Mouse (Mus musculus): ENCODE measurements around the gene Cdc42bpb.

Gene Cdc42bpb

DNA sequence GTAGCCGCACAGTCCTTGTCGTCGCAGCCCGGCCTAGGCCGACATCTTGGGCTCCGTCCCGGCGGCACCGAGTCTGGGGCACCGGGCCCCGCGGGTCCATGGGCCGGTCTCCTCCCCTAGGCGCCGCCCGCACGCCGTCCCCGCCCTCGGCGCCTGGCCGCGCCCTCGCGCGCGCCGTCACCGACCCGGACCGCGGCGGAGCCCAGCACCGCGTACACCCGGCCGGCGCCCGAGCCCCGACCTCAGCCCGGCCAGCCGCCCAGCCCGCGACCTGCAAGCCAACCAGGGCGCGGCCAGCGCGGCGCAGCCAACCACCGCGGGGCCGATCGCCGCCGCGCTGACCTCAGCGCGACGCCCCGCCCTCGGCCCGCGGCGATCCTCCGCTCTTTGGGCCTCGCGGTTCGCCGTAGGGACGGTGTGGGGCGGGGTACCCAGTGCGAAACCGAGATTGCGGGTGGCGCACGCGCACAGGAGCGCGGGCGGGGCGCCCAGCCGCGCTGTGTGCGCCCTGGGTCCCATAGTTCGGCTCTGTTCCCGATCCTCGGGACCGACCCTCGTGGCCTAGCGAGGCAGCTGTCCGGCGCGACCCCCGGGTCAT lies at the start of gene Cdc42bpb:
Gene Cdc42bpb (minus strand): TSS at position 343 of the 598 bp plus-strand sequence.
- peak; percentile 89 for DNase-seq (ENCODE audit: low spot score)

DNA sequence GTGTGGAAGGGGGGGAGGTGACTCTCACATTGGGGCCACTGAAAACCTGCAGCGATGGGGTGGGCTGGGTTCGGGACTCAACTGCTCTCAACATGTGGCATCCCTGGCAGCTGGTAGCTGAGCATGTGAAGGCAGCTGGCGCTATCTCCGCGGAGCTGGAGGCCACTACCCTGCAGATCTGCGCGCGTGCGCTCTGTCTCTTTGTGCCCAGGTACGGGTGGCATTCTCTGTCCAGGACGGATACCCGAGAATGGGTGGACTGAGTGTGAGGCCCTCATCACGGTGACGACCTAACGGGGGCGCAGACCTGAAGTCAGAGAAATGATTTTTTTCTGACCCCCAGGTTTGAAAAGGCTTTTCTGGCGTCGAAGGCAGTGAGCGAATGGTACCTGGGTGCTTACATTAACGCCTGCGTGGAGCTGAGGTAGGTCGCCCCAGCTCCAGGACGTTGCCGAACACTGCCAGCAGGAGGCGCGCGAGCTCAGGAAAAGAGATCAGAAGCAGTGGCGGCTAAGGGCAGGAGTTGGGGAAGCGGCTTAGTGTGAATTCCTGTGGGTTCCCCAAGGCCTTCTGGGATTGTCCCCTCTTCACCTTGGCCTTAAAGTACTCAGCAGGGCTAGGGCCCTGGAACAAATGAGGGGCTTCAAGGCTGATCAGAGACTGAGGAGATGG lies 48.4 kb upstream of the Cdc42bpb start:
- DNase-seq (ENCODE audit: low spot score): peak; percentile 78

DNA sequence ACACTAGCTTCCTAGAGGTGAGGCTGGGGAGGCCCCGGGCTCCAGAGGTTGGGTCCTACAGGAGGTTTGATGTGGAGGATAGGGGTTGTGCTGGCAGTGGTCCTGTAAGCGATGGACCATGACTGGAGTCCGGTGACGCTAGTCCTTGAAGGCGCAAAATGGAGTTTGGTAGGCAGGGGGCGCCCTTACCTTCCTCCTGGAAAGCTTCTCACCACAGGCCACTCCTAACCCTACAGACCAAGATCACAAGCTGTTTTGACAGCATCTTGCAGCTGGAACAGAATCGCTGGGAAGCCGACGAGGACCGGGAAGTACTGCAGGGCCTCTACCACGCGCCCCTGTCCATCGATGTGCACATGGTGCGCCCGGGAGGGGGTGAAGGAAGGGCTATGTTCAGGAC lies 47.7 kb upstream of the Cdc42bpb start:
- peak; percentile 83 for DNase-seq (ENCODE audit: low spot score)

DNA sequence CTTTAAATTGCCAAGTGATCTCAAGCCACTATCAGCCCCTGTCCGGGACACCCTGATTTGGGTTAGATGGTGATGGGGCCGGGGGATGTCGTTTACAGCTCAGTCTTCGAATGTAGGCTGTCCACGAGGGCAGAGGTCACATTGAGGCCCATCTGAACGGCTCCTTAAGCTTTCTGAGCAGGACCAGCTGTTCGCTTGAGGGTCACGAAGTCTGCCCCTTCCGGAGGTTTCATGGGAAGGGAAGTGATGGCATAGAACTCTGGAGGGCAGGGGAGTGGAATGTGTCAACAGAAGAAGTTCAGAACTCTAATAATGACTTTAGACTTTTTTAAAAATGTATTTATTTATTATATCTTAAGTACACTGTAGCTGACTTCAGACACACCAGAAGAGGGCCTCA lies 47.0 kb upstream of the Cdc42bpb start:
- no peak for DNase-seq (ENCODE audit: low spot score)

DNA sequence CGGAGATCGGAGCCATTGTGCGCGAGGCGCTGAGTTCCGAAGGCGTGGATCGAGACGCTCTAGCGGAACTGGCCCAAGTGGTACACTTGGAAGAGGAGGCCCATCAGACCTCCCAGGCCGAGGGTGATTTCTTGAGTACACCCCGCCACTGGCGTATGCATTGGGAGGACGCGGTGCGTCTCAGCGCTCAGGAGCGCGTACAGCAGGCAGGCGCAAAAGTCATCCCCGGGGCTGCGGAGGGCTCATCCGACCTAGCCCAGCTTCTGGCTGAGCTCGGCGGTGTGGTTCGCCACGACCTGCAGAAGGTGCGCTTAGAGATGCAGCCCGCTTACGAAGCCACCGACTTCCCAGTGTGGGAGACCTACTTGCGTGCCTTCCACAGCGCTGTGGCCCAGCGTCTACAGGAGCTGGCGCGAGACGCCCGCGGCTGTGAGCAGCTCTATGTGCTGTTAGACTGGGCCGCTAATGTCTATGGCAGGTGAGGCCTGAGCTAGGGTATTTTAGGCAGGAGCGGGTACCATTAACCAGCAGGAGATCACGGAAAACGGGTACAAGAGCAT lies 46.1 kb upstream of the Cdc42bpb start:
- no peak for DNase-seq (ENCODE audit: low spot score)

DNA sequence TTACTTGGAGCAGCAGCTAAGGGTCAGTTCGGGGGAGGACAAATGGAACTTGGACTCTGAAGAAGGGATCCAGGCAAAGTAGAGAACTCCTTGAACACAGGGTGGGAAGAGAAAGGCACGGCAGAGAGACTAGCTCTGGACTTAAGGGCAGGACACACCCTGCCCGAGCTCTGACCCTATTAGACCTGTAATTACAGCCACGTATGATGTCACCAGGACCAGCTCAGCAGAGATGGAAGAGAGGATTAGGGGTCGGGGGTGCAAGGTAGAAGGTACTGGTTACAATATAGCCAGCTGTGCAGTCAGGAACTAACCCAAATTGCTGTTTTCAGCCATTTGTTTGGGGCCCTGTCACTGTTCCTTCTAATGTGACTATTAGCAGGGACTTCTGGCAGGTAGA lies 45.3 kb upstream of the Cdc42bpb start:
- no peak for DNase-seq (ENCODE audit: low spot score)

DNA sequence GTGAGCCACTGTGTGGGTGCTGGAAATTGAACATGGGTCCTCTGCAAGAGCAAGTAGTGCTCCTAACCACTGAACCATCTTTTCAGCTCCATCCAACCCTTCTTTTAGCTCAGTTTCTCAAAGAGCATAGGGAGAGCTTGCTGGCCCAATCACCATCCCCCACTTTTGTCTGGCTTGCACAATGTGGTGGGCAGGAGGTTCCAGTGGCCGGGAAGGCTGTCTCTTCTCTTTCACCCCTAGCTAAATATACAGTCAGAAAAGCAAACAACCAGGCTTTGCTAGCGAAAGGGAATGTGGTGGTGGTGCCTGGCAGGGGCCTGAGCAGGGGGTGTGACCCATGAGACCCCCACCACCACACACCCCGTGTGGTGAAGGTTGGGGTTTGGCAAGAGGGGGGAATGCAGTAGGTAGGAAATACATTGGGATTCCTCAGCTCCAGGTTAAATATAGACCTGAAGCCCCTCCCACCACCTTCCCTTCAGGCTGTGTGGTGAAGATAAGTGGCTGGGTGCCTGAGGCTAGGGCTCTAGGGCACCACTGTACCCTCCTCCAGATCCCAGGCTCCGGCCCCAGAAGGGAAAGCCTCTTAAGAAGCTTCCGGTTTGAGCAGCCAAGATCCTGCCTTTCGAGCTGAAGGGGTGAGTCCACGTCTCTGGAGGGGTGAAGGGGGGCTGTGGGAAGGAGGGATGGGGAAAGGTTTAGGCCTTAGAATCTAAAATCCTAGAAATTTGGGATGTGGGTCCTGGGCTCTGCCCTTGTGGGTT lies 43.6 kb upstream of the Cdc42bpb start:
- DNase-seq (ENCODE audit: low spot score): no peak

DNA sequence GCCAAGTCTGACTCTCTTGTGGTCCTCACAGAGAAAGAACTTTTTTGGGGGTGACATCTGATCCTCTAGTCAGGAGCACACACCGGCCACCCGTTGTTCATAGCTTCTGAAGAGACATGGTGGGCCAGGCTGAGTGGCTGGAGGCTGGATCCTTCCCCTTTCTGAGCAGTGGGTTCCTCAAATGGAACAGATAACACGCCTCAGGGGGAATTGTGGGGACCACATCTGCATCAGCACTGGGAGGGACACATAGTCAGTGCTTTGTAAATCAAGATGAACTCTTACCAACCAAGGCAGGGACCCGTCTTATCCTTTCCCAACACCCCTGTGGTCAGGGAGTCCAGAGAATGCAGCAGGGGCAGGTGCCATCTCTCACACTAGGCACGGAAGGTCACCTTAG lies 42.4 kb upstream of the Cdc42bpb start:
- no peak for DNase-seq (ENCODE audit: low spot score)

DNA sequence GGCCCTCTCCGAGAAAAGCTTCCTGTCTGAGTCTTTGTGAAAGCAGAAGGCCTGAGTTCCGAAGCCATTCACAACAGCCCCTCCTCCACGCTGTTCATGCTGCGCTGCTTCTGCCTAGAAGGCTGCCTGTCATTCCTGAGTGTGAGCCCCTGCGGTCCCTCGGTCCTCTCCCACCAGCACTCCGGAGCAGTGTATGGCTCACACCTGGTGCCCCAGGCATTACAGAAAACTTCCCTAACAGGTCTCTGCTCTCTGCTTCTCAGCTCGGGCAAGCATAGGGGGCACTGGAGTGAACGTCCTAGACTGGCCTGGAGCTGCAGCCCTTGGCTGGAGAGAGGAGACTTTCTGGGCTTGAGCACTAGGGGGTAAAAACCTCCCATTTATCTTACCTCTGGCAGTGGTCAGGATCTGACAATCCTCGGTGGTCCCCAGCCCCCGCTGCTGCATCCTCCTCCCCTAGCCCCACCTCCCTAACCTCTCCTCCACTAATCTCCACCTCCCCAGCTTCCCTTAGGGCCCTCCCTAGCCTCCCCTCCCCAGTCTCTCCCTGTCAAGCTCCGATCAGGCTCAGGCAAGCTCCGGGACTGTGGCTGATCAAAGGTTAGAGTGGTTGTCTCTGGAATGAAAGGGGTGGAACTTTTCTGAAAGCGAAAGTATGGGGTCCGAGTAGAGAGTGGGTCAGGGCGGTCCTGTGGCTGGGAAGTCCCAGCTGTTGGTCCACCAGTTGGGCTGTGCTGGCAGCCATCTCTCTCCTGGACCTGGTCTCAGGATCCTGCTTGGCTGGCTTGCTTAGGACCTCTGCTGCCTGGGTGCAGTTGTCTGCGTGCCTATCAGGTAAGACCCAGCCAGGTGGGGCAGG lies 39.6 kb upstream of the Cdc42bpb start, which contains the start of gene Exoc3l4:
Gene Exoc3l4 (plus strand): TSS at position 97 of the 859 bp plus-strand sequence.
- DNase-seq (ENCODE audit: low spot score): no peak

DNA sequence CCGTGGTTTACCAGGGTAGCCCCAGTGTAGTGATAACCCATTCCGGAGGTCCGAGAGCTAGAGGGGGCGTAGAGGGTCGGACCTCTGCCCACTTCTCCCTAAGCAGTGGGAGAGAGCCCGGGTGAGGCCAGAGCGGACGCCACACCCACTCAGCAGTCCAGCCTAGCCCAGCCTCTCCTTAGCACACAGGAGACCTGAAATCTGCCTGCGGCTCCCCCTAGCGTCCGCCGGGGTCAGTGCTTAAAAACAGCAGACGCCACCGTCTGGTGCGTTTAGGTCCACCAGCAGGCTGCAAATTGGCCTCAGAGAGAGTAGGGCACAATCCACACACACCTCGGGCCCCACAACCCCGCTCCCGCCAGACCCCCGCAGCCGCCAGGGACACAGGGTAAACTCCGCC lies 35.8 kb upstream of the Cdc42bpb start:
- DNase-seq (ENCODE audit: low spot score): peak; percentile 88

DNA sequence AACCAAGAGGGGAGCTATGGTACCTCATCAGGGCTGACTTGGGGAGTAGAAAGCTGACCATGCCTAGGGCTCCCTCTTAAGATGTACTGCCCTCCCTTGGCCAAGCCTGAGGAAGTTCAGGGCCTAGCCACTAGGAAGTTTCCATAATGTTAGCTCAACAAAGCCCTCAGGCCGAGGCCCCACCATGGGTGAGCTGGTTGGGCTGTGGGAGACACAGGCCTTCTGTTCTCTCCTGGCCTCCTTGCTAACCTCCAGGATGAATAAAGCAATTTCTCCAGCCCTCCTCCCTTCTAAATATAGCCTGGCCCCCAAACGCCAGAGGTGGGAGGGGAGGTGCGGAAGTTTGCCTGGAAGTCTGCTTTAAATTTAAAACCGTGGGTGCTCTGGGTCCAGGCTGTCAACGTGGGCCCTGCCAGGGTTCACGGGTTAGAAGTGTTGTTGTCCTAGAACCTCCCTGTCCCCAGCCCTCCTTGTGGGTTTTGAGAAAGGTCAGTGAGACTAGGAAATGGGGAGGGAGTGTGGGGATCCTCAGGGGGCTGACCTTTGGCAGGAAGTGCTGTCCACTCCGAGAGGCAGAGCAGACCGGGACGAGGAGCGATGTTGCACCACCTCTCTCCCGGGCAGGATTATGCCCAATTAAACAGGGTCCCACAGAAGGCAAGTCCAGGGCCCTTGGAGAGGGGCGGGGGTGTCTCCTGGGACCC lies 35.2 kb upstream of the Cdc42bpb start:
- DNase-seq (ENCODE audit: low spot score): peak; percentile 18

DNA sequence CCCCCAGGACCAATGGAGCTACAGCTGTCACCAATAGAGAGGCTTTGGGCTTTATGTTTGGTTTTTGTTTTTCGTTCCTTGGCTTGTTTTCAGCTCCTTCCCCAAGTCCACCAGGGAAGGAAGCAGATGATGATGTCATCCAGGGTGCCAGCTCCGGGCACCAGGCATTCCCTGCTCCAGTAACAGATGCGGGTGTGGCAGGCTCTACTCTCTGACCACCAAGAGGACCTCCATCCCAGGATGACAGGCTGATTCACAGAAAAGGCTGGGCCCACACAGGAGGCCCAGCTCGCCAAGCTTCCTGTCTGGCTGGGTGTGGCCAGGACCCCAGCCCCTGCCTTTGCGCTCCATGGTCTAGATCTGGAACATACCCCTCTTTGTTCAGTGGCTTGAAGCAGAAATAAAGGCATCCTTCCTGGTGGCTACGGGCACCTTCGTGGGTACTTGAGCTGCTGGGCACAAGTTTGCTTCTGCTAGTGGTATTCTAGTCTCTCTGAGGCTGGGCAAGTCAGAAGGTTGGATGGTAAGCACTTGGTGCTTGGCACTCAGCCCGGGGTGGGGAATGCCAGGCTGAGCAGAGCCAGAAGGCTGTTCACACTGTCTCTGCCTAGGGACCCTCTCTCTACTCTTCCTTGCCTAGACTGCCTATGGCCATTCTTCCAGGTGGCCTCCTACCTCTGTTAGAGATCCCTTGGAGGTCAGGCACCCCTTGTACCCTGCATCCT lies 34.3 kb upstream of the Cdc42bpb start:
- peak; percentile 54 for DNase-seq (ENCODE audit: low spot score)

DNA sequence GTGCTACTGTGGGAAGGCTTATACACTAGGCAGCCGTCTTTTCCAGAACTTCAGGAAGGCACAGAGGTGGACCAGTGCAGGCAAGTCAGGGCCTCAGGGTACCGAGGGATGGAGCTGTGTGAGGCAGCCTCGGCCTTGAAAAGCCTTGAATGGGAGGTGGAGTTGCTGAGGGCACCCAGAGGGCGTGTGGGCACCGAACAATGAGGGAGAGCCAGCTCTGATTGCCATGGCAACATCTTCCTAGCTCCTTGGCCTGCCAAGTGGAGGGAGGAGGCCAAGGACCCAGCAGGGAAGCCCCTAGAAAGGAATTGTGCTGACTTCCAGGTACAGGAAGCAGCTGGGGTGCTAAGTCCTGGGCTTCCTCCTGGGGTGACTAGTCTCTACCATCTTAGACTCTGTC lies 32.1 kb upstream of the Cdc42bpb start:
- no peak for DNase-seq (ENCODE audit: low spot score)

DNA sequence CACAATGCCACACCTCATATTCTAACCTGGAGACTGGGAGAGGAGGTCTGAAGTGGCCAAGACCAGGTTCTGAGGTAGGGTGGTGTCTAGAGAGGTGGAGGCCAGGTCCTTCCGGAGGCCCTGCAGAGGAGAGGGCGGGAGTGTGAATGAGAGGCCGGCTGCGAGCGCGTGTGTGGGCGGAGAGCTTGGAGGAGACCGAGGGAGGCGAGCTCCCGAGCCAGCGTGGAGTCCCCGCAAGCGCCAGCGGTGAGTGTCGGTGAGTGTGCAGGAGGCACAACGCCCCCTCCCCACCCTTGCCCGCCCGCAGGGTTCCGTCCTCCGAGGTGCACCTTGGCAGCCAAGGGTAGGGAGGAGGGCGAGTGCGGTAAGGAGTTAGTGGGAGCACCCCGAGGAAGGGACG lies 29.1 kb upstream of the Cdc42bpb start, which contains the start of gene Lbhd2:
Gene Lbhd2 (plus strand): TSS at position 188 of the 400 bp plus-strand sequence.
- no peak for DNase-seq (ENCODE audit: low spot score)

DNA sequence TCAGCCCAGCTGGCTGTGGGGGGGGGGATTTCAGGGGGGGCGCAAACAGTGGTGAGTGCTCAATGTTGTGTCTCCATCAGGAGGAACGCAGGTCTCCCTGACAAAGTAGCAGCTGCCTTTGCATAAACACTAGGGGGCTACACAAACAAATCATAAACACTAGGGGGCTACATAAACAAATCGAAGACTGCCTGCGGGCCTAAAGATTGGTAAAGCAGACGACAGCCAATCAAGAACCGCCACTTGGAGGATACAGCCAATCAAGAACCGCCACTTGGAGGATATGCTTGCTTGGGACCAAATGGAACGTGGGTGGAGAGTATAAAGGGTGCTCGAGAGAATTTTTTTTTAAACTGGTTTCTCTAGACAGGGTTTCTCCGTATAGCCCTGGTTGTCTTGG lies 27.4 kb upstream of the Cdc42bpb start:
- no peak for DNase-seq (ENCODE audit: low spot score)

DNA sequence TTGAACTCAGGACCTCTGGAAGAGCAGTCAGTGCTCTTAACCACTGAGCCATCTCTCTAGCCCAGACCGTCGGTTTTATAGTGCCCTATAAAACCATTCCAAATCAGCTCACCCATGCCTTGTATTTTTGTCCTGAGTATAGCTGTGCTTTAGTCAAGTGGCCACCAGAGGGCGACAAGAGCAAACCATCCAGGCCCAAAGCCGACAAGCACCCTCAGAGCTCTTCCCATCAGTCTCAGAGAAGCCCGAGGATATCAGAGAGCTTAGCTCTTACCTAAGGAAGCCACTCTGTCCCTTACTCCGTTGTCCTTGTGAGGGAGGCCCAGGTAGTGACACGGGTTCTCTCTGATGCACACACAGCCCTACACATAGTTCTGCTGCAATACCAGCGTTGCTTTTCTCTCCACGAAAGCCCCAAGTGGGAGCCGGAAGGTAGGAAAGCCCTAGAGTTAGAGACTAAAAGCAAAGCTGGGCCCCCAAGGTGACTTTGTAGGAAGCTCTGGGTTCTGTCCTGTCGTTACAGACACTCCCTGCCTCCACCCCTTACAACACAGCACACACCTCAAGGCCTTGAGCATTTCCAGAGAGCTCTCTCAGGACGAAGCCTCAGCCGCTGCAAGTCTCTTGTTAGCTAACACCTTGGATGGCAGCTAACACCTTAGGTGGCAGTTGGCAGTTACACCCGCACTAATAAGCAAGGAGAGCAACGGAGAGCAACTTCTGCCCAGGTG lies 24.1 kb upstream of the Cdc42bpb start:
- peak; percentile 76 for DNase-seq (ENCODE audit: low spot score)

DNA sequence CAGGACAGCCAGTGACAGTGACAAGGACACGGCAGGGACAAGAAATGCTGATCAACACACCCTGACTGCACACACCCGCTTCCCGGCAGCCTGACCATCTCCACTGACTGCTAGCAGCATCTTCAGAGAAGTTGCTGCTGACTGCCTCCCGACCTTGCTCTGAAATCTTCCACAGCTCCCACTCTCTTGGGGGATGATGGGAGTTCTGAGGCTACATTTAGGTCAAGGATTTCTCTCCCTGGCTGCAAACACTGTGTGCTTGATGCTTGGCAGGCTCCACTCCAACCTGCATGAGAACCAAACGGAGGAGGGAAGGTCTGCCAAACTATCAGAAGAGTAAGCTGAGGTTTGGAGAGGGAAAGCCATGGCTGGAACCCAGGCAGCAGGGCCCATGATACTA lies 19.5 kb upstream of the Cdc42bpb start:
- no peak for DNase-seq (ENCODE audit: low spot score)

DNA sequence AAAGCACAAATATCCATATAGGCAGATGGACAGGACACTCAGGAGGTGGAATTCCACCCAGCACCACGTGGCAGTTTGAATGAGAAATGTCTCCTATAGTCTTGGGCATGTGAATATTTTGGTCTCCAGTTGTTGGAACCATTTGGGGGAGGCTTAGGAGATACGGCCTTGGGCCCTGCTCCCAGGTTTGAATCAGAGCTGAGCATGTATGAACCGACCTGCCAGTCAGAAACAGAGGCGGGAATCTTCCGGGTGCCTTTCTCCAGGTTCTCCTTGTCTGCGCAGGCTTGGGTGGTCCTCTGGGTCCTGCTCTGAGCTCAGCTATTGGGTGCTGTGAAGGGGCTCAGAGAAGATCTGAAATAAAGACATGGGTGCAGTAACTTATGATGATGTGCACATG lies 16.5 kb upstream of the Cdc42bpb start:
- DNase-seq (ENCODE audit: low spot score): no peak

DNA sequence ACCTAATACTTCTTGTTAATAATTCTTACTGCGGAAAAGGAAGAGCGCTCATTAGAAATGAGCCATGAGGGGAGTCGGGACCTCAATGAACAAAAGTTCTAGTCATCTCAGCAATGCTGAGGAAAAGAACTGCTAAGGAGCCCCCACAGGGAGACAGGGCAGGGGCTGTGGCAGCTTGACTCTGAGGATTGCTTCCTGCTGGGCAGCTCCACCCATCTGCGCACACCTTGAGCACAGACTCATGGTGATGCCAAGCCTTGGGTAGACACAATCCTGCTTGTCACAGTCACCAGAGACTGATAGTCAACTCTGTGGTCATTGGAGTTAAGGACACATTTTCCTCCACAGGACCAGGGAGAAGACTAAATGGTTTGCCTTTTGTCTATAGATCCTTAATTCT lies 9.6 kb upstream of the Cdc42bpb start:
- no peak for DNase-seq (ENCODE audit: low spot score)

DNA sequence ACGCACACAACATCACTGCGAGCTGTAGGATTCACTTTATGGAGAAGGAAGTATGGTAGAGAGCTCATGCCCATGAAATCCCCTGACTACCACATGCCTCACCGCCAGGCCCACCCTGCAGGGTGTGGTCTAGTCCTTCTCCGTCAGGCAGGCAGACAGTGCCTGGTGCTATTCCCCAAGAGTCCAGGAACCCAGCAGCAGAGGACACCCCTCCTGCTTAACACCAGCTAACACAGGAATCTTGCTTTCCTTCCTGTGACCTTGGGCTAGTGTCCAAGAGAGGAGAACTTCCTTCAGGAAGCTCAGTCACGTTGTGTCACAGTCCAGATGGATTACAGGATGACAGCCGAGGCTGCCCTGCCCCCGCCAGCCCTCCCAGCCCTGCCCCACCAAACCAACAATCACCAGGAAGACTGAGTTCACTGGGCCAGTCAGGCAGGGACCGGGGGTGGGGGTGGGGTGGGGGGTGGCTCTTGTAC lies 9.2 kb upstream of the Cdc42bpb start:
- peak; percentile 55 for DNase-seq (ENCODE audit: low spot score)

Data from MN1 (cell line).